Mouse (Mus musculus): ENCODE measurements around the gene Eef1a1. TPM values are rescaled to one million over a fixed set of nuclear protein-coding genes. Genes with fewer than 3 reads are reported as not detected.

The Eef1a1 gene
- polyA plus RNA-seq, 1 experiment from 2014 or later = 3,742 TPM

GRCm38 (mm10) chr9:78447606-78447972, 41.4 kb downstream of the Eef1a1 start:
- no peak; the same call in 1 of the 2 replicates for ATAC-seq
- WGBS = 28% methylated on average over 9 of the region's 9 CpGs
- Histone ChIP-seq H3K9me3 (ENCODE audit: control insufficient read depth, low read length) (no peaks in the 10 kb centered on the region), H3K9ac (replicated peaks; ENCODE audit: low read depth, low read length) (peak overlapping the region; percentile 94), H3K27me3 (replicated peaks; ENCODE audit: control insufficient read depth, insufficient read depth, low read length) (peaks cover 18% of the 10 kb centered on the region), H3K36me3 (ENCODE audit: control insufficient read depth, insufficient read depth) (no peaks in the 10 kb centered on the region), H3K4me2 (ENCODE audit: low read length) (peak overlapping the region; percentile 69), H3K4me3 (replicated peaks; ENCODE audit: low read length) (peak overlapping the region; percentile 95), H3K27ac (ENCODE audit: low read length) (no peak overlapping the region), H3K4me1 (replicated peaks; ENCODE audit: control insufficient read depth, insufficient read depth, low read length) (peaks cover 17% of the 10 kb centered on the region)

GRCm38 (mm10) chr9:78442579-78443392, 46.2 kb downstream of the Eef1a1 start, which contains the start of gene Cgas:
Gene Cgas (minus strand): TSS chr9:78443237.
- under 1% methylated on average over 75 of the region's 81 CpGs for WGBS
- Histone ChIP-seq H3K27ac (ENCODE audit: low read length) (no peak within 1 kb of the TSS), H3K4me3 (replicated peaks; ENCODE audit: low read length) (peak within 1 kb of the TSS; percentile 39), H3K4me2 (ENCODE audit: low read length) (peak within 1 kb of the TSS; percentile 52), H3K4me1 (replicated peaks; ENCODE audit: control insufficient read depth, insufficient read depth, low read length) (peaks cover 10% of the 10 kb centered on the region), H3K36me3 (ENCODE audit: control insufficient read depth, insufficient read depth) (no peaks in the 10 kb centered on the region), H3K9me3 (ENCODE audit: control insufficient read depth, low read length) (no peaks in the 10 kb centered on the region), H3K9ac (replicated peaks; ENCODE audit: low read depth, low read length) (peak within 1 kb of the TSS; percentile 45), H3K27me3 (replicated peaks; ENCODE audit: control insufficient read depth, insufficient read depth, low read length) (peaks cover 48% of the 10 kb centered on the region)
- peak; percentile 54 for ATAC-seq

DNA sequence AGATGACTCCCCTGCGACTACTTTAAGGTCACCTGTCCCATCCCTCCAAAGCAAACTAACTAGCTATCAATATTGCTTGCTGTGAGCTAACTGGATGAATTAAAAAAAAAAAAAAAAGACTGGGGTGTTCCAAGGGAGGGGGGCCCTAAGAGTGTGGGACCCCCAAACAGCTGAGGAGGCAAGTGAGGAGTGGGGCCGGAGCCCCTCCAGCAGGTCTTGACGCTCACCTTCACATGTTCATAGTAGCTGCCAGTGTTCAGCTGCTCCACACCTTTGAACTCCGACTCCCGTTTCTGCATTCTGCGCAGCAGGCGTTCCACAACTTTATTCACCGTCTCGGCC, 46.7 kb downstream of the Eef1a1 start:
- Histone ChIP-seq H3K27me3 (replicated peaks; ENCODE audit: control insufficient read depth, insufficient read depth, low read length) (peaks cover 48% of the 10 kb centered on the region), H3K27ac (ENCODE audit: low read length) (no peak overlapping the region), H3K9ac (replicated peaks; ENCODE audit: low read depth, low read length) (peak overlapping the region; percentile 45), H3K9me3 (ENCODE audit: control insufficient read depth, low read length) (no peaks in the 10 kb centered on the region), H3K4me3 (replicated peaks; ENCODE audit: low read length) (peak overlapping the region; percentile 39), H3K36me3 (ENCODE audit: control insufficient read depth, insufficient read depth) (no peaks in the 10 kb centered on the region), H3K4me2 (ENCODE audit: low read length) (peak overlapping the region; percentile 52), H3K4me1 (replicated peaks; ENCODE audit: control insufficient read depth, insufficient read depth, low read length) (peaks cover 10% of the 10 kb centered on the region)
- no peak for ATAC-seq
- 2% methylated on average over 9 of the region's 9 CpGs for WGBS

GRCm38 (mm10) chr9:78439426-78439825, 49.5 kb downstream of the Eef1a1 start:
- H3K9me3 ChIP-seq (ENCODE audit: control insufficient read depth, low read length) = no peaks in the 10 kb centered on the region
- no peaks in the 10 kb centered on the region for H3K36me3 ChIP-seq (ENCODE audit: control insufficient read depth, insufficient read depth)
- ATAC-seq = no peak
- H3K27me3 ChIP-seq (replicated peaks; ENCODE audit: control insufficient read depth, insufficient read depth, low read length) = peaks cover 43% of the 10 kb centered on the region
- H3K4me3 ChIP-seq (replicated peaks; ENCODE audit: low read length) = no peak overlapping the region
- H3K4me1 ChIP-seq (replicated peaks; ENCODE audit: control insufficient read depth, insufficient read depth, low read length) = peaks cover 10% of the 10 kb centered on the region
- no peak overlapping the region for H3K27ac ChIP-seq (ENCODE audit: low read length)
- WGBS = 63% methylated on average over 5 of the region's 5 CpGs
- H3K9ac ChIP-seq (replicated peaks; ENCODE audit: low read depth, low read length) = no peak overlapping the region
- no peak overlapping the region for H3K4me2 ChIP-seq (ENCODE audit: low read length)

GRCm38 (mm10) chr9:78432471-78432870, 56.5 kb downstream of the Eef1a1 start:
- Histone ChIP-seq H3K4me1 (replicated peaks; ENCODE audit: control insufficient read depth, insufficient read depth, low read length) (peaks cover 2% of the 10 kb centered on the region; the same call in 1 of the 2 replicates), H3K27me3 (replicated peaks; ENCODE audit: control insufficient read depth, insufficient read depth, low read length) (no peaks in the 10 kb centered on the region), H3K27ac (ENCODE audit: low read length) (no peak overlapping the region), H3K4me2 (ENCODE audit: low read length) (no peak overlapping the region), H3K4me3 (replicated peaks; ENCODE audit: low read length) (no peak overlapping the region), H3K9me3 (ENCODE audit: control insufficient read depth, low read length) (no peaks in the 10 kb centered on the region), H3K36me3 (ENCODE audit: control insufficient read depth, insufficient read depth) (no peaks in the 10 kb centered on the region), H3K9ac (replicated peaks; ENCODE audit: low read depth, low read length) (no peak overlapping the region)
- 83% methylated on average over 5 of the region's 5 CpGs for WGBS
- no peak for ATAC-seq

GRCm38 (mm10) chr9:78430486-78430885, 58.5 kb downstream of the Eef1a1 start:
- no peak overlapping the region for H3K9ac ChIP-seq (replicated peaks; ENCODE audit: low read depth, low read length)
- no peak overlapping the region for H3K27ac ChIP-seq (ENCODE audit: low read length)
- H3K27me3 ChIP-seq (replicated peaks; ENCODE audit: control insufficient read depth, insufficient read depth, low read length) = no peaks in the 10 kb centered on the region
- H3K36me3 ChIP-seq (ENCODE audit: control insufficient read depth, insufficient read depth) = no peaks in the 10 kb centered on the region
- ATAC-seq = no peak
- no peak overlapping the region for H3K4me3 ChIP-seq (replicated peaks; ENCODE audit: low read length)
- peaks cover 3% of the 10 kb centered on the region; the same call in 1 of the 2 replicates for H3K4me1 ChIP-seq (replicated peaks; ENCODE audit: control insufficient read depth, insufficient read depth, low read length)
- no peak overlapping the region for H3K4me2 ChIP-seq (ENCODE audit: low read length)
- WGBS = 82% methylated on average over 6 of the region's 6 CpGs
- H3K9me3 ChIP-seq (ENCODE audit: control insufficient read depth, low read length) = no peaks in the 10 kb centered on the region

GRCm38 (mm10) chr9:78429551-78429950, 59.4 kb downstream of the Eef1a1 start:
- H3K9me3 ChIP-seq (ENCODE audit: control insufficient read depth, low read length) = no peaks in the 10 kb centered on the region
- H3K4me2 ChIP-seq (ENCODE audit: low read length) = no peak overlapping the region
- peaks cover 3% of the 10 kb centered on the region; the same call in 1 of the 2 replicates for H3K4me1 ChIP-seq (replicated peaks; ENCODE audit: control insufficient read depth, insufficient read depth, low read length)
- H3K4me3 ChIP-seq (replicated peaks; ENCODE audit: low read length) = no peak overlapping the region
- H3K36me3 ChIP-seq (ENCODE audit: control insufficient read depth, insufficient read depth) = no peaks in the 10 kb centered on the region
- H3K9ac ChIP-seq (replicated peaks; ENCODE audit: low read depth, low read length) = no peak overlapping the region
- 54% methylated on average over 2 of the region's 2 CpGs for WGBS
- no peaks in the 10 kb centered on the region for H3K27me3 ChIP-seq (replicated peaks; ENCODE audit: control insufficient read depth, insufficient read depth, low read length)
- no peak for ATAC-seq
- H3K27ac ChIP-seq (ENCODE audit: low read length) = no peak overlapping the region

GRCm38 (mm10) chr9:78428870-78429432, 60.0 kb downstream of the Eef1a1 start:
- Histone ChIP-seq H3K4me2 (ENCODE audit: low read length) (no peak overlapping the region), H3K27me3 (replicated peaks; ENCODE audit: control insufficient read depth, insufficient read depth, low read length) (no peaks in the 10 kb centered on the region), H3K9ac (replicated peaks; ENCODE audit: low read depth, low read length) (no peak overlapping the region), H3K4me3 (replicated peaks; ENCODE audit: low read length) (no peak overlapping the region), H3K9me3 (ENCODE audit: control insufficient read depth, low read length) (no peaks in the 10 kb centered on the region), H3K27ac (ENCODE audit: low read length) (no peak overlapping the region), H3K36me3 (ENCODE audit: control insufficient read depth, insufficient read depth) (no peaks in the 10 kb centered on the region), H3K4me1 (replicated peaks; ENCODE audit: control insufficient read depth, insufficient read depth, low read length) (peaks cover 3% of the 10 kb centered on the region; the same call in 1 of the 2 replicates)
- ATAC-seq = no peak
- WGBS = 87% methylated on average over 4 of the region's 4 CpGs
